Comparison of ENCODE assay signal across 9 mouse cellular contexts in genomic region chr19:36534766-36535140, GRCm38 (mm10). TPM values are rescaled to one million over a fixed set of nuclear protein-coding genes. Genes with fewer than 3 reads are reported as not detected.
A peak's percentile ranks its signal among the peaks of the same experiment; 100 is the strongest.
DNase-seq lines count a peak whose midpoint lies in the region; ATAC-seq and TF ChIP-seq lines count a peak whose summit lies in the region.
"Had no signal": no experiment of that assay in that cellular context is flagged by ENCODE, and none has a peak within 500 bp of the region (broad histone marks: within the 10 kb centered on the region; RNA-seq: fewer than 3 reads in every experiment).

No protein-coding gene starts in this region.

- whole genome bisulfite sequencing in forebrain, embryonic 16.5 days, result 7% methylated on average over 8 of the region's 8 CpGs
- WGBS in hindbrain, postnatal 0 days, result 10% methylated on average over 8 of the region's 8 CpGs
- 15% methylated on average over 8 of the region's 8 CpGs for WGBS in neural tube, embryonic 12.5 days

- peak; percentile 44 for DNase-seq in adipocyte (ENCODE audit: low spot score)
- DNase-seq in hindbrain, postnatal 0 days (ENCODE audit: low spot score), result peak; percentile 94
- peak; percentile 47 to 57 for DNase-seq in left cerebral cortex, postnatal 14 days (ENCODE audit: low spot score in 2 of 2)
- DNase-seq in ovary, postnatal 36 days (ENCODE audit: low spot score), result no peak
- no peak for DNase-seq in spleen, adult 12 weeks (ENCODE audit: low spot score)

- H3K9me3 ChIP-seq in forebrain, embryonic 16.5 days (ENCODE audit: control insufficient read depth, low read length), result no peaks in the 10 kb centered on the region
- no peaks in the 10 kb centered on the region for H3K9me3 ChIP-seq in hindbrain, postnatal 0 days (ENCODE audit: low read length)
- H3K9me3 ChIP-seq in neural tube, embryonic 12.5 days, result no peaks in the 10 kb centered on the region
- H3K9me3 ChIP-seq: megakaryocyte, embryonic 14.5 days had no signal

- no peaks in the 10 kb centered on the region for H3K36me3 ChIP-seq in forebrain, embryonic 16.5 days (ENCODE audit: control insufficient read depth, insufficient read depth)
- no peaks in the 10 kb centered on the region for H3K36me3 ChIP-seq in hindbrain, postnatal 0 days (ENCODE audit: insufficient read depth, low read length)
- no peaks in the 10 kb centered on the region for H3K36me3 ChIP-seq in neural tube, embryonic 12.5 days

- H3K4me1 ChIP-seq in brown adipose tissue, adult 24 weeks (ENCODE audit: control insufficient read depth, insufficient read depth, insufficient read length, low read length), result peaks cover 3% of the 10 kb centered on the region; the same call in 1 of the 2 replicates
- peaks cover 27% of the 10 kb centered on the region for H3K4me1 ChIP-seq in forebrain, embryonic 16.5 days (replicated peaks; ENCODE audit: control insufficient read depth, insufficient read depth, low read length)
- peaks cover 15% of the 10 kb centered on the region for H3K4me1 ChIP-seq in hindbrain, postnatal 0 days (ENCODE audit: insufficient read depth, low read length)
- peaks cover 23% of the 10 kb centered on the region for H3K4me1 ChIP-seq in neural tube, embryonic 12.5 days

- intact Hi-C loops in left cerebral cortex, postnatal 14 days (cut with DNase I), result no loop called here

- H3K4me2 ChIP-seq in forebrain, embryonic 16.5 days (ENCODE audit: low read length), result peak overlapping the region; percentile 48
- H3K4me2 ChIP-seq in hindbrain, postnatal 0 days (ENCODE audit: low read depth, low read length), result peak overlapping the region; percentile 42
- peak overlapping the region; percentile 50 for H3K4me2 ChIP-seq in neural tube, embryonic 12.5 days (replicated peaks)

- peaks cover 4% of the 10 kb centered on the region; the same call in 1 of the 2 replicates for H3K27me3 ChIP-seq in forebrain, embryonic 16.5 days (replicated peaks; ENCODE audit: control insufficient read depth, insufficient read depth, low read length)
- H3K27me3 ChIP-seq in hindbrain, postnatal 0 days (ENCODE audit: insufficient read depth, low read length), result no peaks in the 10 kb centered on the region
- no peaks in the 10 kb centered on the region for H3K27me3 ChIP-seq in neural tube, embryonic 12.5 days (replicated peaks)

- TF ChIP-seq CTCF in hindbrain, postnatal 0 days (IDR thresholded peaks at IDR 0.05; ENCODE audit: low read depth), result no peak; the same call in 1 of the 2 replicates

- no peak overlapping the region for H3K27ac ChIP-seq in brown adipose tissue, adult 24 weeks (replicated peaks; ENCODE audit: low read depth, low read length)
- H3K27ac ChIP-seq in forebrain, embryonic 16.5 days (ENCODE audit: low read length), result peak overlapping the region; percentile 82
- H3K27ac ChIP-seq in hindbrain, postnatal 0 days, result peak overlapping the region; percentile 85
- 0 out of 2 replicates have a peak overlapping the region, but pooled peaks have one; percentile 51 for H3K27ac ChIP-seq in neural tube, embryonic 12.5 days

- peak overlapping the region; percentile 38; the same call in 1 of the 2 replicates for H3K4me3 ChIP-seq in brown adipose tissue, adult 24 weeks (ENCODE audit: insufficient read depth, low read depth, low read length)
- H3K4me3 ChIP-seq in forebrain, embryonic 16.5 days (replicated peaks; ENCODE audit: low read length), result peak overlapping the region; percentile 32
- no peak overlapping the region for H3K4me3 ChIP-seq in hindbrain, postnatal 0 days (ENCODE audit: low read length)
- H3K4me3 ChIP-seq in neural tube, embryonic 12.5 days, result no peak overlapping the region

- peak overlapping the region; percentile 51; the same call in 1 of the 2 replicates for H3K9ac ChIP-seq in forebrain, embryonic 16.5 days (replicated peaks; ENCODE audit: low read depth, low read length)
- H3K9ac ChIP-seq in hindbrain, postnatal 0 days (replicated peaks; ENCODE audit: low read length), result no peak overlapping the region
- H3K9ac ChIP-seq in neural tube, embryonic 12.5 days, result no peak overlapping the region

- peak; percentile 87 for ATAC-seq in forebrain, embryonic 16.5 days
- ATAC-seq in hindbrain, postnatal 0 days, result peak; percentile 83
- ATAC-seq in neural tube, embryonic 12.5 days (ENCODE audit: low FRiP score, low read depth), result peak; percentile 71

RNA-seq across cellular contexts. Expression of gene Hectd2, which starts 19.7 kb away (rescaled TPM):
- 0.33 and 0.99 TPM in 2 replicates for polyA plus RNA-seq in brown adipose tissue, adult 24 weeks (2012; ENCODE audit: insufficient read depth, insufficient read length, missing spikeins)
- polyA plus RNA-seq in forebrain, embryonic 16.5 days (2015; fragmentation: Nextera tagmentation; extraction: Ambion mirVana), result 13.0 and 14.7 TPM in 2 replicates
- 14.0 and 20.7 TPM in 2 replicates for total RNA-seq in hindbrain, postnatal 0 days (2014; rRNA removed)
- 6.7 and 7.7 TPM in 2 replicates for polyA plus RNA-seq in hindbrain, postnatal 0 days (2015; fragmentation: Nextera tagmentation; extraction: Ambion mirVana)
- total RNA-seq in left cerebral cortex, postnatal 14 days (2021), result 10 to 100 TPM; 28.6 to 32.5 TPM
- polyA plus RNA-seq in neural tube, embryonic 12.5 days (2016; fragmentation: Nextera tagmentation; extraction: Ambion mirVana), result 7.1 TPM in 2 replicates

Comparison
In these comparisons a context has a peak if more than half of its experiments do, and no peak if none do; other contexts are left out.
1. DNase-seq: peak in adipocyte (single experiment), hindbrain, postnatal 0 days (single experiment) and left cerebral cortex, postnatal 14 days (2 of 2); none in ovary, postnatal 36 days (single experiment) and spleen, adult 12 weeks (single experiment).
2. H3K4me3 ChIP-seq: peak in brown adipose tissue, adult 24 weeks (single experiment) and forebrain, embryonic 16.5 days (single experiment); none in hindbrain, postnatal 0 days (single experiment) and neural tube, embryonic 12.5 days (single experiment).
3. Peak in every context shown above with its lines, with median percentiles within 50 percentile points of each other: ATAC-seq and H3K4me2 ChIP-seq.